ENCODE assay signal across 11 mouse cellular contexts in genomic region chr16:36468862-36469261, GRCm38 (mm10). TPM values are rescaled to one million over a fixed set of nuclear protein-coding genes. Genes with fewer than 3 reads are reported as not detected.
DNase-seq lines count a peak whose midpoint lies in the region; ATAC-seq and TF ChIP-seq lines count a peak whose summit lies in the region.
"Had no signal": no experiment of that assay in that cellular context is flagged by ENCODE, and none has a peak within 500 bp of the region (broad histone marks: within the 10 kb centered on the region; RNA-seq: fewer than 3 reads in every experiment).

No protein-coding gene starts in this region.

- TF ChIP-seq CTCF in lung, postnatal 0 days (IDR thresholded peaks at IDR 0.05): peak; percentile 43
- TF ChIP-seq CTCF in small intestine, adult 2 months (IDR thresholded peaks at IDR 0.05; ENCODE audit: extremely low read depth, insufficient read length, insufficient replicate concordance, low read depth, low read length): peak; percentile 43; the same call in 1 of the 2 replicates

- peaks cover 3% of the 10 kb centered on the region; the same call in 1 of the 2 replicates for H3K4me1 ChIP-seq in heart, embryonic 10.5 days
- H3K4me1 ChIP-seq in lung, postnatal 0 days (ENCODE audit: insufficient read depth, low read depth, low read length): no peaks in the 10 kb centered on the region
- no peaks in the 10 kb centered on the region for H3K4me1 ChIP-seq in small intestine, adult 2 months (ENCODE audit: control insufficient read depth, insufficient read depth, insufficient read length, low read length)
- H3K4me1 ChIP-seq in kidney, embryonic 15.5 days: no peaks in the 10 kb centered on the region
- 0 out of 2 replicates have a peak, but pooled peaks cover 3% of the 10 kb centered on the region for H3K4me1 ChIP-seq in forebrain, embryonic 11.5 days (replicated peaks; ENCODE audit: control insufficient read depth, insufficient read depth, low read length)

- no peaks in the 10 kb centered on the region for H3K9me3 ChIP-seq in heart, embryonic 10.5 days
- H3K9me3 ChIP-seq in lung, postnatal 0 days (ENCODE audit: low read length): no peaks in the 10 kb centered on the region
- no peaks in the 10 kb centered on the region for H3K9me3 ChIP-seq in kidney, embryonic 15.5 days (replicated peaks)
- no peaks in the 10 kb centered on the region for H3K9me3 ChIP-seq in forebrain, embryonic 11.5 days (ENCODE audit: control insufficient read depth, low read length)

- no peak overlapping the region for H3K27ac ChIP-seq in heart, embryonic 10.5 days
- H3K27ac ChIP-seq in lung, postnatal 0 days (ENCODE audit: low read length): no peak overlapping the region
- no peak overlapping the region for H3K27ac ChIP-seq in small intestine, adult 2 months (ENCODE audit: insufficient read depth, low read depth, low read length)
- H3K27ac ChIP-seq in kidney, embryonic 15.5 days: no peak overlapping the region
- H3K27ac ChIP-seq in forebrain, embryonic 11.5 days (ENCODE audit: low read depth, low read length): no peak overlapping the region

- no peak for ATAC-seq in lung, postnatal 0 days
- ATAC-seq in kidney, embryonic 15.5 days (replicated peaks; ENCODE audit: low FRiP score): no peak
- no peak for ATAC-seq in forebrain, embryonic 11.5 days (replicated peaks; ENCODE audit: low FRiP score)
- ATAC-seq: forebrain, embryonic 14.5 days had no signal

- no peaks in the 10 kb centered on the region for H3K27me3 ChIP-seq in heart, embryonic 10.5 days (ENCODE audit: insufficient read depth, poor library complexity, severe bottlenecking)
- H3K27me3 ChIP-seq in lung, postnatal 0 days (replicated peaks; ENCODE audit: insufficient read depth, low read length): no peaks in the 10 kb centered on the region
- H3K27me3 ChIP-seq in small intestine, adult 2 months (ENCODE audit: control insufficient read depth, insufficient read depth, low read length): peaks cover 2% of the 10 kb centered on the region; the same call in 1 of the 2 replicates
- H3K27me3 ChIP-seq in kidney, embryonic 15.5 days: no peaks in the 10 kb centered on the region
- H3K27me3 ChIP-seq in forebrain, embryonic 11.5 days (ENCODE audit: control insufficient read depth, insufficient read depth, low read length): no peaks in the 10 kb centered on the region

- DNase-seq in heart, adult 11 months: peak; percentile 49
- DNase-seq in heart, embryonic 10.5 days (ENCODE audit: low spot score): no peak
- no peak for DNase-seq in lung, postnatal 0 days (ENCODE audit: low spot score)
- DNase-seq in lung, postnatal 10 days: no peak
- DNase-seq in ES-CJ7 (ENCODE audit: low read depth, low spot score): peak; percentile 78
- DNase-seq in forebrain, embryonic 11.5 days (ENCODE audit: low spot score): no peak

- TF ChIP-seq EP300 in lung, postnatal 0 days (IDR thresholded peaks at IDR 0.05): no peak

- no peak for TF ChIP-seq POLR2A in small intestine, adult 2 months (IDR thresholded peaks at IDR 0.05; ENCODE audit: low read depth, low read length)

- H3K36me3 ChIP-seq in heart, embryonic 10.5 days: no peaks in the 10 kb centered on the region
- no peaks in the 10 kb centered on the region for H3K36me3 ChIP-seq in lung, postnatal 0 days (ENCODE audit: insufficient read depth, low read length)
- no peaks in the 10 kb centered on the region for H3K36me3 ChIP-seq in small intestine, adult 2 months (ENCODE audit: control insufficient read depth, insufficient read depth, low read length)
- no peaks in the 10 kb centered on the region for H3K36me3 ChIP-seq in kidney, embryonic 15.5 days
- no peaks in the 10 kb centered on the region for H3K36me3 ChIP-seq in forebrain, embryonic 11.5 days (ENCODE audit: control insufficient read depth, insufficient read depth, low read length)

- H3K4me3 ChIP-seq in heart, embryonic 10.5 days: no peak overlapping the region
- H3K4me3 ChIP-seq in lung, postnatal 0 days (ENCODE audit: low read depth, low read length): no peak overlapping the region
- H3K4me3 ChIP-seq in small intestine, adult 2 months (ENCODE audit: low read depth, low read length): no peak overlapping the region
- no peak overlapping the region for H3K4me3 ChIP-seq in kidney, embryonic 15.5 days (replicated peaks)
- H3K4me3 ChIP-seq in forebrain, embryonic 11.5 days (ENCODE audit: low read depth, low read length): no peak overlapping the region

- no peak overlapping the region for H3K4me2 ChIP-seq in lung, postnatal 0 days (replicated peaks; ENCODE audit: low read depth, low read length)
- no peak overlapping the region for H3K4me2 ChIP-seq in kidney, embryonic 15.5 days
- no peak overlapping the region for H3K4me2 ChIP-seq in forebrain, embryonic 11.5 days (ENCODE audit: low read depth, low read length, severe bottlenecking)

- no peak overlapping the region for H3K9ac ChIP-seq in lung, postnatal 0 days (replicated peaks; ENCODE audit: low read depth)
- no peak overlapping the region for H3K9ac ChIP-seq in kidney, embryonic 15.5 days
- no peak overlapping the region for H3K9ac ChIP-seq in forebrain, embryonic 11.5 days (ENCODE audit: low read length)

- WGBS in heart, embryonic 10.5 days: 66% methylated on average over 4 of the region's 4 CpGs
- WGBS in lung, postnatal 0 days: 65% methylated on average over 4 of the region's 4 CpGs
- 66% methylated on average over 4 of the region's 4 CpGs for WGBS in small intestine, adult 2 months
- 67% methylated on average over 4 of the region's 4 CpGs for WGBS in kidney, embryonic 15.5 days
- 71% methylated on average over 4 of the region's 4 CpGs for WGBS in forebrain, embryonic 11.5 days

RNA-seq across cellular contexts. Expression of gene Stfa3, which starts 13.7 kb away (rescaled TPM):
- not detected in 2 replicates for polyA plus RNA-seq in heart, embryonic 10.5 days (2016; fragmentation: Nextera tagmentation; extraction: Ambion mirVana)
- 14.5 and 16.1 TPM in 2 replicates for polyA plus RNA-seq in lung, postnatal 0 days (2015; fragmentation: Nextera tagmentation; extraction: Ambion mirVana)
- not detected in 2 replicates for polyA plus RNA-seq in small intestine, adult 2 months (2012; rRNA removed)
- polyA plus RNA-seq in kidney, embryonic 15.5 days (2015; fragmentation: Nextera tagmentation; extraction: Ambion mirVana): 2.4 and 3.7 TPM in 2 replicates
- not detected in 2 replicates for polyA plus RNA-seq in forebrain, embryonic 11.5 days (2014; fragmentation: Nextera tagmentation; extraction: Ambion mirVana)
- polyA plus RNA-seq: forebrain, embryonic 14.5 days; heart, embryonic 14.5 days; limb, embryonic 11.5 days had no signal

Comparison
In these comparisons a context has a peak if more than half of its experiments do, and no peak if none do; other contexts are left out.
1. DNase-seq: peak in heart, adult 11 months (single experiment) and ES-CJ7 (single experiment); none in heart, embryonic 10.5 days (single experiment), lung, postnatal 0 days (single experiment), lung, postnatal 10 days (single experiment) and forebrain, embryonic 11.5 days (single experiment).